Mouse (Mus musculus): ENCODE results near the gene Dnase1l1. TPM values are rescaled to one million over a fixed set of nuclear protein-coding genes. Genes with fewer than 3 reads are reported as not detected.

The Dnase1l1 gene
- total and polyA plus RNA-seq, 2 experiments from 2014 or later, result 3.5 to 4.1 TPM

DNA sequence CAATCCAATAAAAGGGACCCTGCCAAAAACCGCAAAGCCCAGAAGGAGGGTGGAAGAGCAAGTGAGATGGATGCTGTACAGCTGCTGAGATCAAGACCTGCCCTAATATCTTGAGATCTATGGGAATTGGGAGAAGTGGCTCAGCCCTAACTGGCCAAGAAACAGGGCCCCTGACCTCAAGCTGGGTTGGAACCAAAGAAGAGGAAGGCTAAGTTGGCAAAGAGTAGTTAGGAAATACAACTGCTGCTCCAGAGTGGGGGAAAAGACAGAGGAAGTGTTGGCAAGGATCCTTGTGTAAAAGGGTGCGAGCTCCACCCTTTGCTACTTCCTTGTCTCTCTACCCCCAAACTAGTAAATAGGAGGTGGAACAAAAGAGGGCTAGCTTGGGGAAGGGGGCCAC is 38.7 kb downstream of the Dnase1l1 start:
- 80% methylated on average over 2 of the region's 2 CpGs for WGBS
- no peak overlapping the region for H3K9ac ChIP-seq (replicated peaks; ENCODE audit: low read length)

DNA sequence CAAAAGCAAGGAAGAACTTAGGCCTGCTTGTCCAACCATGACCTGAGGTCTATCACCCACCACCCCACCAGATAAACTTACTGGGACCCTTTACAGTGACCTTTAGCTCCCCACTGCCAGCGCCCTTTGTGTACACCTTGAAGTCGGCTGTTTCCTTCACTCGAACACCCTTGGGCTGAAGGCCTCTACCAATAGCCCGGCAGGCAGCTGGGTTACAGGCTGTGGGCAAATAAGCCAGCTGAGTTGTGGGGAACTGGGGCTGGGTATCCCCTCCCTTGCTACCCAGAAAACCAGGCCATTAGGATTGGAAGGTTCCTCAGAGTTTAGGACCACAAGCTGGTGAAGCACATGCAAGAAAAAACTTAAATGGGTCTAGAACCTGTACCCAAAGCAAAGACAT is 41.8 kb downstream of the Dnase1l1 start:
- H3K4me2 ChIP-seq (ENCODE audit: low read depth, low read length), result no peak overlapping the region
- H3K36me3 ChIP-seq (ENCODE audit: insufficient read depth, low read length), result peaks cover 13% of the 10 kb centered on the region
- no peaks in the 10 kb centered on the region for H3K27me3 ChIP-seq (ENCODE audit: insufficient read depth, low read length)
- no peak overlapping the region for H3K4me3 ChIP-seq (ENCODE audit: low read length)
- H3K27ac ChIP-seq, result no peak overlapping the region
- WGBS, result 94% methylated on average over 4 of the region's 4 CpGs
- no peaks in the 10 kb centered on the region for H3K4me1 ChIP-seq (ENCODE audit: insufficient read depth, low read length)
- no peak overlapping the region for H3K9ac ChIP-seq (replicated peaks; ENCODE audit: low read length)
- TF ChIP-seq CTCF (IDR thresholded peaks at IDR 0.05; ENCODE audit: low read depth), result no peak
- ATAC-seq, result no peak
- no peak for DNase-seq (ENCODE audit: low spot score)
- no peaks in the 10 kb centered on the region for H3K9me3 ChIP-seq (ENCODE audit: low read length)

More for the DNA sequence above, 38.7 kb downstream of the Dnase1l1 start:
- ATAC-seq, result no peak
- Histone ChIP-seq H3K27ac (peak overlapping the region; percentile 91; the same call in 1 of the 2 replicates), H3K36me3 (ENCODE audit: insufficient read depth, low read length) (peaks cover 6% of the 10 kb centered on the region; the same call in 1 of the 2 replicates), H3K4me1 (ENCODE audit: insufficient read depth, low read length) (no peaks in the 10 kb centered on the region), H3K4me2 (ENCODE audit: low read depth, low read length) (peak overlapping the region; percentile 68), H3K9me3 (ENCODE audit: low read length) (no peaks in the 10 kb centered on the region), H3K4me3 (ENCODE audit: low read length) (no peak overlapping the region), H3K27me3 (ENCODE audit: insufficient read depth, low read length) (no peaks in the 10 kb centered on the region)
- no peak for TF ChIP-seq CTCF (IDR thresholded peaks at IDR 0.05; ENCODE audit: low read depth)
- DNase-seq (ENCODE audit: low spot score), result no peak

DNA sequence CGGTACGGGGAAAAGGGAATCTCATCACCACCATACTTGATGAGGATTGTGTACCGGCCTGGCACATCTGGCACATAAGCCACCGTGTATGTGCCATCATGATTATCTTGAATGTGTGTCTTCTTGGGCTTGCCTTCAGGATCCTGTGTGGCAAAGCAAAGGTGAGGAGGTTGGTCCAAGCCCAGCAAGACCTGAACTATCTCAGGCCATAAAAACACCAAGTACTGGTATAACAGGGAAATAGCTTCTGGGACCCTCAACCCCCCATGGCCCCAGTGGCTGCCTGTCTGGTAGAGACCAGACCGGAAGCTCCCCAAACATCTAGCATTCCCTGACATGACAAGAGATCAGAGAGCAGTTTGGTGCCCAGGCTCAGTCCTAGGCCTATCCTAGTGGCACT is 48.9 kb downstream of the Dnase1l1 start:
- ATAC-seq, result no peak
- H3K27ac ChIP-seq, result no peak overlapping the region
- H3K36me3 ChIP-seq (ENCODE audit: insufficient read depth, low read length), result peaks cover 43% of the 10 kb centered on the region

DNA sequence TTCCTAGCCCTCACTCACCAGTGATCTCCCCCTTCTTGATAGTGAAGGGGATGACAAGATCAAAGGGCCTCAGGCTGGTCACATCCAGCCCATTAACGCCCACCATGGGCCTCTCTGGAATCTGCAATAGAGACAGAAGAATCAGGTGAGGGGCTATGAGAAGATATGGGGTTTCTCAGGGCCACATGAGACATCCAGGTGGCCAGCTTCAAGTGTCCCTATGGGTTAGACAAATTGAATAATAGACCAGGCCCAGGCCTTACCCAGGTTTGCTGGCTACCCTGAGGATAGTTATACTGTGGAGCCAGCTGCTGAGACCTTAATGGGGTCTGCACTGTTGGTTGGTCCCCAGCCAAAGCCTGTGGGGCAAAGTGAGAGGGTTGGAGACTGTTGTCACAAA is 52.1 kb downstream of the Dnase1l1 start:
- Histone ChIP-seq H3K27ac (no peak overlapping the region), H3K4me3 (ENCODE audit: low read length) (no peak overlapping the region), H3K36me3 (ENCODE audit: insufficient read depth, low read length) (peaks cover 33% of the 10 kb centered on the region), H3K9me3 (ENCODE audit: low read length) (no peaks in the 10 kb centered on the region), H3K27me3 (ENCODE audit: insufficient read depth, low read length) (no peaks in the 10 kb centered on the region), H3K4me2 (ENCODE audit: low read depth, low read length) (no peak overlapping the region), H3K4me1 (ENCODE audit: insufficient read depth, low read length) (no peaks in the 10 kb centered on the region), H3K9ac (replicated peaks; ENCODE audit: low read length) (no peak overlapping the region)
- WGBS, result 80% methylated on average over 1 of the region's 1 CpGs
- DNase-seq (ENCODE audit: low spot score) (no peak), ATAC-seq (no peak)
- no peak for TF ChIP-seq CTCF (IDR thresholded peaks at IDR 0.05; ENCODE audit: low read depth)

More for the DNA sequence above, 48.9 kb downstream of the Dnase1l1 start:
- Histone ChIP-seq H3K9me3 (ENCODE audit: low read length) (no peaks in the 10 kb centered on the region), H3K27me3 (ENCODE audit: insufficient read depth, low read length) (no peaks in the 10 kb centered on the region), H3K4me3 (ENCODE audit: low read length) (no peak overlapping the region), H3K9ac (replicated peaks; ENCODE audit: low read length) (no peak overlapping the region), H3K4me2 (ENCODE audit: low read depth, low read length) (no peak overlapping the region), H3K4me1 (ENCODE audit: insufficient read depth, low read length) (no peaks in the 10 kb centered on the region)
- no peak for TF ChIP-seq CTCF (IDR thresholded peaks at IDR 0.05; ENCODE audit: low read depth)
- WGBS, result 91% methylated on average over 5 of the region's 5 CpGs
- no peak for DNase-seq (ENCODE audit: low spot score)

Small RNA genes within 50 kb of the gene (microRNA-seq; reads per million reads assigned to microRNA genes)
- gene Mir7091 (0 reads per million in 2 experiments), gene Mir7092 (0.53 to 0.72 reads per million in 2 experiments)

Other genes with a start within 250 kb of the Dnase1l1 start
- gene Opn1mw, start 154.9 kb downstream of the Dnase1l1 start, total RNA-seq (2014; rRNA removed), result not detected in 2 replicates
- gene Opn1mw, start 154.9 kb downstream of the Dnase1l1 start, polyA plus RNA-seq (2015; fragmentation: Nextera tagmentation; extraction: Ambion mirVana), result 0.14 TPM in 1 of 2 replicates, not detected in the other
- 48.9 and 62.0 TPM in 2 replicates for gene Mecp2, start 147.0 kb downstream of the Dnase1l1 start, total RNA-seq (2014; rRNA removed)
- 12.2 and 12.5 TPM in 2 replicates for gene Mecp2, start 147.0 kb downstream of the Dnase1l1 start, polyA plus RNA-seq (2015; fragmentation: Nextera tagmentation; extraction: Ambion mirVana)
- not detected in 2 replicates for gene Tex28, start 114.5 kb downstream of the Dnase1l1 start, total RNA-seq (2014; rRNA removed)
- not detected in 2 replicates for gene Tex28, start 114.5 kb downstream of the Dnase1l1 start, polyA plus RNA-seq (2015; fragmentation: Nextera tagmentation; extraction: Ambion mirVana)
- not detected in 2 replicates for gene Tktl1, start 105.1 kb downstream of the Dnase1l1 start, total RNA-seq (2014; rRNA removed)
- 0.06 and 0.09 TPM in 2 replicates for gene Tktl1, start 105.1 kb downstream of the Dnase1l1 start, polyA plus RNA-seq (2015; fragmentation: Nextera tagmentation; extraction: Ambion mirVana)
- 276 and 324 TPM in 2 replicates for gene Flna, start 32.5 kb downstream of the Dnase1l1 start, total RNA-seq (2014; rRNA removed)
- 57.2 and 58.6 TPM in 2 replicates for gene Flna, start 32.5 kb downstream of the Dnase1l1 start, polyA plus RNA-seq (2015; fragmentation: Nextera tagmentation; extraction: Ambion mirVana)
- 55.4 and 66.3 TPM in 2 replicates for gene Emd, start 27.6 kb downstream of the Dnase1l1 start, total RNA-seq (2014; rRNA removed)
- 15.6 and 18.2 TPM in 2 replicates for gene Emd, start 27.6 kb downstream of the Dnase1l1 start, polyA plus RNA-seq (2015; fragmentation: Nextera tagmentation; extraction: Ambion mirVana)
- 1,531 and 1,618 TPM in 2 replicates for gene Rpl10, start 11.5 kb downstream of the Dnase1l1 start, total RNA-seq (2014; rRNA removed)
- 375 and 384 TPM in 2 replicates for gene Rpl10, start 11.5 kb downstream of the Dnase1l1 start, polyA plus RNA-seq (2015; fragmentation: Nextera tagmentation; extraction: Ambion mirVana)
- 51.5 and 81.2 TPM in 2 replicates for gene Taz, start 425 bp downstream of the Dnase1l1 start, total RNA-seq (2014; rRNA removed)
- gene Taz, start 425 bp downstream of the Dnase1l1 start, polyA plus RNA-seq (2015; fragmentation: Nextera tagmentation; extraction: Ambion mirVana), result 66.0 and 79.0 TPM in 2 replicates
- 295 and 308 TPM in 2 replicates for gene Atp6ap1, start 14.8 kb upstream of the Dnase1l1 start, total RNA-seq (2014; rRNA removed)
- 301 and 317 TPM in 2 replicates for gene Atp6ap1, start 14.8 kb upstream of the Dnase1l1 start, polyA plus RNA-seq (2015; fragmentation: Nextera tagmentation; extraction: Ambion mirVana)
- 365 and 429 TPM in 2 replicates for gene Gdi1, start 22.7 kb upstream of the Dnase1l1 start, total RNA-seq (2014; rRNA removed)
- 795 and 814 TPM in 2 replicates for gene Gdi1, start 22.7 kb upstream of the Dnase1l1 start, polyA plus RNA-seq (2015; fragmentation: Nextera tagmentation; extraction: Ambion mirVana)
- gene Fam50a, start 30.7 kb upstream of the Dnase1l1 start, total RNA-seq (2014; rRNA removed), result 6.4 and 9.7 TPM in 2 replicates
- 57.0 and 58.4 TPM in 2 replicates for gene Fam50a, start 30.7 kb upstream of the Dnase1l1 start, polyA plus RNA-seq (2015; fragmentation: Nextera tagmentation; extraction: Ambion mirVana)
- 124 and 149 TPM in 2 replicates for gene Plxna3, start 46.7 kb upstream of the Dnase1l1 start, total RNA-seq (2014; rRNA removed)
- 17.9 and 20.1 TPM in 2 replicates for gene Plxna3, start 46.7 kb upstream of the Dnase1l1 start, polyA plus RNA-seq (2015; fragmentation: Nextera tagmentation; extraction: Ambion mirVana)
- gene Lage3, start 71.3 kb upstream of the Dnase1l1 start, total RNA-seq (2014; rRNA removed), result 34.2 and 56.9 TPM in 2 replicates
- gene Lage3, start 71.3 kb upstream of the Dnase1l1 start, polyA plus RNA-seq (2015; fragmentation: Nextera tagmentation; extraction: Ambion mirVana), result 76.4 and 78.1 TPM in 2 replicates
- 45.5 and 51.8 TPM in 2 replicates for gene Ubl4a, start 90.9 kb upstream of the Dnase1l1 start, total RNA-seq (2014; rRNA removed)
- 70.7 and 71.8 TPM in 2 replicates for gene Ubl4a, start 90.9 kb upstream of the Dnase1l1 start, polyA plus RNA-seq (2015; fragmentation: Nextera tagmentation; extraction: Ambion mirVana)
- 4.5 and 5.9 TPM in 2 replicates for gene Slc10a3, start 91.0 kb upstream of the Dnase1l1 start, total RNA-seq (2014; rRNA removed)
- 5.6 and 6.3 TPM in 2 replicates for gene Slc10a3, start 91.0 kb upstream of the Dnase1l1 start, polyA plus RNA-seq (2015; fragmentation: Nextera tagmentation; extraction: Ambion mirVana)
- gene Fam3a, start 110.9 kb upstream of the Dnase1l1 start, total RNA-seq (2014; rRNA removed), result 30.4 and 39.9 TPM in 2 replicates
- 31.1 and 34.0 TPM in 2 replicates for gene Fam3a, start 110.9 kb upstream of the Dnase1l1 start, polyA plus RNA-seq (2015; fragmentation: Nextera tagmentation; extraction: Ambion mirVana)
- gene Ikbkg, start 111.0 kb upstream of the Dnase1l1 start, total RNA-seq (2014; rRNA removed), result 23.8 and 25.4 TPM in 2 replicates
- gene Ikbkg, start 111.0 kb upstream of the Dnase1l1 start, polyA plus RNA-seq (2015; fragmentation: Nextera tagmentation; extraction: Ambion mirVana), result 12.1 and 13.8 TPM in 2 replicates
- 49.5 and 50.3 TPM in 2 replicates for gene G6pdx, start 146.9 kb upstream of the Dnase1l1 start, total RNA-seq (2014; rRNA removed)
- 39.1 and 42.6 TPM in 2 replicates for gene G6pdx, start 146.9 kb upstream of the Dnase1l1 start, polyA plus RNA-seq (2015; fragmentation: Nextera tagmentation; extraction: Ambion mirVana)
- not detected in 2 replicates for gene Gm6880, start 199.1 kb upstream of the Dnase1l1 start, total RNA-seq (2014; rRNA removed)
- gene Gm6880, start 199.1 kb upstream of the Dnase1l1 start, polyA plus RNA-seq (2015; fragmentation: Nextera tagmentation; extraction: Ambion mirVana), result 0.33 TPM in 1 of 2 replicates, not detected in the other